Mouse (Mus musculus) neural tube, embryonic 11.5 days (tissue): ENCODE data around the gene Zfhx3. TPM values are rescaled to one million over a fixed set of nuclear protein-coding genes. Genes with fewer than 3 reads are reported as not detected.
A peak's percentile ranks its signal among the peaks of the same experiment; 100 is the strongest.

ENCODE experiments used
- ATAC-seq: fragments of 200-750 bp; cut with Nextera tagmentation; 2 replicates; pipeline ENCODE4 v1.8.0; 2017; ENCODE audit warnings: moderate number of reproducible peaks, mild to moderate bottlenecking, moderate TSS enrichment, moderate library complexity; ENCODE audit not compliant: insufficient read depth, low FRiP score, low TSS enrichment
- DNase-seq: peaks from one replicate; pipeline ENCODE4 v3.0.0-alpha.2; 2015; ENCODE audit warnings: low spot score
- H3K27ac ChIP-seq: fragments of 300-500 bp; sonication (generic); 2 replicates; pipeline ENCODE4 v1.5.1; 2014; ENCODE audit warnings: low read depth, mild to moderate bottlenecking, low read length
- H3K27me3 ChIP-seq: fragments of 300-500 bp; sonication (generic); 2 replicates; pipeline ENCODE4 v1.6.1; 2014; ENCODE audit warnings: mild to moderate bottlenecking, low read length, mixed read lengths; ENCODE audit not compliant: control insufficient read depth, insufficient read depth
- H3K36me3 ChIP-seq: fragments of 300-500 bp; sonication (generic); 2 replicates; pipeline ENCODE4 v1.6.1; 2014; ENCODE audit warnings: mild to moderate bottlenecking, low read length, moderate library complexity, mixed read lengths; ENCODE audit not compliant: control insufficient read depth, insufficient read depth
- H3K4me1 ChIP-seq: fragments of 300-500 bp; sonication (generic); 2 replicates; pipeline ENCODE4 v1.6.1; 2014; ENCODE audit warnings: low read length, mixed read lengths; ENCODE audit not compliant: control insufficient read depth, insufficient read depth
- H3K4me2 ChIP-seq: fragments of 300-500 bp; sonication (generic); 2 replicates; pipeline ENCODE4 v1.6.1; 2014; ENCODE audit warnings: low read depth, mild to moderate bottlenecking, moderate library complexity
- H3K4me3 ChIP-seq: fragments of 300-500 bp; sonication (generic); 2 replicates; pipeline ENCODE4 v1.5.1; 2014; ENCODE audit warnings: low read depth, low read length
- H3K9ac ChIP-seq: fragments of 300-500 bp; sonication (generic); 2 replicates; pipeline ENCODE4 v1.6.1; 2014; ENCODE audit warnings: mild to moderate bottlenecking, low read length
- H3K9me3 ChIP-seq: fragments of 300-500 bp; sonication (generic); 2 replicates; pipeline ENCODE4 v1.6.1; 2016; ENCODE audit warnings: low read length; ENCODE audit not compliant: control insufficient read depth
- WGBS: fragments of 180-500 bp; shearing (Covaris S2); extraction: QIAGEN DNeasy Blood & Tissue Kit; methylation state at CpG from one replicate; pipeline ENCODE4 v1.1.7; 2014; 5-methylcytosine and 5-hydroxymethylcytosine counted together
- polyA plus RNA-seq: library from polyadenylated mRNA; unstranded; fragments of >200 nt; fragmentation: Nextera tagmentation; extraction: Ambion mirVana; gene quantifications from 2 replicates; pipeline ENCODE4 v1.2.1, GENCODE M21; 2014

The Zfhx3 gene
- polyA plus RNA-seq, 1 experiment from 2014 or later, result 36.2 TPM

GRCm38 (mm10) chr8:108910843-108911242 lies 968.4 kb downstream of the Zfhx3 start:
- no peak for ATAC-seq
- H3K27ac ChIP-seq, result peak overlapping the region; percentile 56
- H3K9ac ChIP-seq, result no peak overlapping the region

GRCm38 (mm10) chr8:108911511-108911910 lies 969.1 kb downstream of the Zfhx3 start:
- no peak overlapping the region for H3K4me3 ChIP-seq
- peaks cover under 1% of the 10 kb centered on the region; the same call in 1 of the 2 replicates for H3K36me3 ChIP-seq
- ATAC-seq (0 out of 2 replicates have a peak, but pooled peaks have one; percentile 39), DNase-seq (peak; percentile 84)
- peaks cover 12% of the 10 kb centered on the region; the same call in 1 of the 2 replicates for H3K4me1 ChIP-seq
- peak overlapping the region; percentile 56; the same call in 1 of the 2 replicates for H3K27ac ChIP-seq
- H3K4me2 ChIP-seq, result no peak overlapping the region
- 7% methylated on average over 6 of the region's 6 CpGs for WGBS
- H3K27me3 ChIP-seq, result no peaks in the 10 kb centered on the region
- no peak overlapping the region for H3K9ac ChIP-seq
- no peaks in the 10 kb centered on the region for H3K9me3 ChIP-seq

More at GRCm38 (mm10) chr8:108910843-108911242, 968.4 kb downstream of the Zfhx3 start:
- Histone ChIP-seq H3K4me2 (no peak overlapping the region), H3K27me3 (no peaks in the 10 kb centered on the region), H3K36me3 (no peaks in the 10 kb centered on the region), H3K9me3 (no peaks in the 10 kb centered on the region), H3K4me1 (peaks cover 14% of the 10 kb centered on the region; the same call in 1 of the 2 replicates), H3K4me3 (no peak overlapping the region)
- WGBS, result 85% methylated on average over 12 of the region's 12 CpGs
- no peak for DNase-seq

- ATAC-seq (no peak), DNase-seq (no peak)
- 88% methylated on average over 7 of the region's 7 CpGs for WGBS
- no peak overlapping the region for H3K4me3 ChIP-seq
- H3K27ac ChIP-seq, result no peak overlapping the region
- no peak overlapping the region for H3K4me2 ChIP-seq
- H3K36me3 ChIP-seq, result peaks cover 2% of the 10 kb centered on the region; the same call in 1 of the 2 replicates
- H3K4me1 ChIP-seq, result peaks cover 8% of the 10 kb centered on the region; the same call in 1 of the 2 replicates
- H3K9me3 ChIP-seq, result no peaks in the 10 kb centered on the region
- H3K27me3 ChIP-seq, result no peaks in the 10 kb centered on the region
- H3K9ac ChIP-seq, result no peak overlapping the region
These were observed 970.6 kb downstream of the Zfhx3 start for GRCm38 (mm10) chr8:108912998-108913397.

GRCm38 (mm10) chr8:108915425-108915824 lies 973.0 kb downstream of the Zfhx3 start:
- H3K9me3 ChIP-seq, result no peaks in the 10 kb centered on the region
- peaks cover 2% of the 10 kb centered on the region; the same call in 1 of the 2 replicates for H3K36me3 ChIP-seq
- peaks cover 4% of the 10 kb centered on the region; the same call in 1 of the 2 replicates for H3K4me1 ChIP-seq
- H3K4me3 ChIP-seq, result no peak overlapping the region
- DNase-seq (no peak), ATAC-seq (no peak)
- 0 out of 2 replicates have a peak overlapping the region, but pooled peaks have one; percentile 0 for H3K27ac ChIP-seq
- 51% methylated on average over 6 of the region's 6 CpGs for WGBS
- H3K27me3 ChIP-seq, result no peaks in the 10 kb centered on the region
- H3K4me2 ChIP-seq, result no peak overlapping the region
- no peak overlapping the region for H3K9ac ChIP-seq

- WGBS, result 77% methylated on average over 6 of the region's 6 CpGs
- H3K9me3 ChIP-seq, result no peaks in the 10 kb centered on the region
- H3K27ac ChIP-seq, result no peak overlapping the region
- no peak overlapping the region for H3K4me2 ChIP-seq
- ATAC-seq (no peak), DNase-seq (no peak)
- no peaks in the 10 kb centered on the region for H3K27me3 ChIP-seq
- peaks cover 4% of the 10 kb centered on the region; the same call in 1 of the 2 replicates for H3K4me1 ChIP-seq
- H3K36me3 ChIP-seq, result peaks cover 2% of the 10 kb centered on the region; the same call in 1 of the 2 replicates
- H3K9ac ChIP-seq, result no peak overlapping the region
- H3K4me3 ChIP-seq, result no peak overlapping the region
These were observed 973.4 kb downstream of the Zfhx3 start for GRCm38 (mm10) chr8:108915876-108916275.

- Histone ChIP-seq H3K9me3 (no peaks in the 10 kb centered on the region), H3K4me2 (no peak overlapping the region), H3K4me3 (no peak overlapping the region), H3K9ac (no peak overlapping the region), H3K27ac (no peak overlapping the region), H3K36me3 (peaks cover 2% of the 10 kb centered on the region; the same call in 1 of the 2 replicates), H3K4me1 (no peaks in the 10 kb centered on the region; the same call in 1 of the 2 replicates), H3K27me3 (no peaks in the 10 kb centered on the region)
- ATAC-seq, result no peak
- no peak for DNase-seq
- WGBS, result 87% methylated on average over 7 of the region's 7 CpGs
These were observed 977.7 kb downstream of the Zfhx3 start for GRCm38 (mm10) chr8:108920151-108920550.

- no peak for DNase-seq
- Histone ChIP-seq H3K27ac (no peak overlapping the region), H3K4me1 (no peaks in the 10 kb centered on the region; the same call in 1 of the 2 replicates), H3K9ac (no peak overlapping the region), H3K9me3 (no peaks in the 10 kb centered on the region), H3K36me3 (no peaks in the 10 kb centered on the region), H3K27me3 (no peaks in the 10 kb centered on the region), H3K4me2 (no peak overlapping the region), H3K4me3 (no peak overlapping the region)
- ATAC-seq, result no peak
- 89% methylated on average over 6 of the region's 6 CpGs for WGBS
These were observed 980.7 kb downstream of the Zfhx3 start for GRCm38 (mm10) chr8:108923161-108923560.

- Histone ChIP-seq H3K4me3 (no peak overlapping the region), H3K4me2 (no peak overlapping the region), H3K9ac (no peak overlapping the region), H3K27me3 (no peaks in the 10 kb centered on the region), H3K36me3 (no peaks in the 10 kb centered on the region), H3K27ac (no peak overlapping the region), H3K9me3 (no peaks in the 10 kb centered on the region), H3K4me1 (no peaks in the 10 kb centered on the region; the same call in 1 of the 2 replicates)
- ATAC-seq, result no peak
- DNase-seq, result no peak
- WGBS, result 93% methylated on average over 9 of the region's 9 CpGs
These were observed 982.1 kb downstream of the Zfhx3 start for GRCm38 (mm10) chr8:108924526-108924925.

GRCm38 (mm10) chr8:108926106-108926505 lies 983.7 kb downstream of the Zfhx3 start:
- Histone ChIP-seq H3K4me1 (no peaks in the 10 kb centered on the region; the same call in 1 of the 2 replicates), H3K27ac (no peak overlapping the region), H3K4me3 (no peak overlapping the region), H3K4me2 (no peak overlapping the region), H3K36me3 (no peaks in the 10 kb centered on the region), H3K9me3 (no peaks in the 10 kb centered on the region), H3K9ac (no peak overlapping the region), H3K27me3 (no peaks in the 10 kb centered on the region)
- DNase-seq (no peak), ATAC-seq (no peak)
- 91% methylated on average over 11 of the region's 11 CpGs for WGBS
